Mouse (Mus musculus): ENCODE data around the gene Palld. TPM values are rescaled to one million over a fixed set of nuclear protein-coding genes. Genes with fewer than 3 reads are reported as not detected.

Palld gene
- total and polyA plus RNA-seq, 3 experiments = 0.33 TPM; not detected in 2

- no peaks in the 10 kb centered on the region for H3K36me3 ChIP-seq (replicated peaks)
- H3K9me3 ChIP-seq (replicated peaks) = no peaks in the 10 kb centered on the region
- TF ChIP-seq TAL1 (conservative IDR thresholded peaks at IDR 0.05; ENCODE audit: low read depth, low read length) (no peak), POLR2AphosphoS5 (IDR thresholded peaks at IDR 0.05; ENCODE audit: insufficient replicate concordance, low read depth, low read length) (no peak), GATA2 (IDR thresholded peaks at IDR 0.05; ENCODE audit: borderline replicate concordance, low read depth, low read length) (no peak), CTCF (IDR thresholded peaks at IDR 0.05; ENCODE audit: low read depth, low read length) (no peak), GATA1 (IDR thresholded peaks at IDR 0.05; ENCODE audit: borderline replicate concordance, low read length) (no peak)
- H3K4me3 ChIP-seq (ENCODE audit: low read depth, low read length) = no peak overlapping the region
- ATAC-seq (ENCODE audit: extremely low read depth, insufficient number of reproducible peaks, low FRiP score, poor library complexity, severe bottlenecking) = no peak
- H3K4me1 ChIP-seq (ENCODE audit: insufficient read depth, low read depth, low read length) = no peaks in the 10 kb centered on the region
- DNase-seq (ENCODE audit: low spot score) = no peak
- no peaks in the 10 kb centered on the region; the same call in 1 of the 2 replicates for H3K27me3 ChIP-seq (ENCODE audit: insufficient read depth, low read length)
These were observed 6.1 kb upstream of the Palld start for GRCm38 (mm10) chr8:61908303-61909215.

- ATAC-seq (ENCODE audit: extremely low read depth, insufficient number of reproducible peaks, low FRiP score, poor library complexity, severe bottlenecking) = no peak
- Histone ChIP-seq H3K9me3 (replicated peaks) (no peaks in the 10 kb centered on the region), H3K27me3 (ENCODE audit: insufficient read depth, low read length) (no peaks in the 10 kb centered on the region), H3K4me3 (ENCODE audit: low read depth, low read length) (no peak overlapping the region), H3K36me3 (replicated peaks) (no peaks in the 10 kb centered on the region), H3K4me1 (ENCODE audit: insufficient read depth, low read depth, low read length) (no peaks in the 10 kb centered on the region)
- DNase-seq (ENCODE audit: low spot score) = no peak
- no peak for TF ChIP-seq GATA2 (IDR thresholded peaks at IDR 0.05; ENCODE audit: borderline replicate concordance, low read depth, low read length)
- no peak for TF ChIP-seq GATA1 (IDR thresholded peaks at IDR 0.05; ENCODE audit: borderline replicate concordance, low read length)
- no peak for TF ChIP-seq POLR2AphosphoS5 (IDR thresholded peaks at IDR 0.05; ENCODE audit: insufficient replicate concordance, low read depth, low read length)
- no peak for TF ChIP-seq TAL1 (conservative IDR thresholded peaks at IDR 0.05; ENCODE audit: low read depth, low read length)
- TF ChIP-seq CTCF (IDR thresholded peaks at IDR 0.05; ENCODE audit: low read depth, low read length) = no peak
These were observed 1.3 kb downstream of the Palld start for GRCm38 (mm10) chr8:61901028-61901717.

- no peak for TF ChIP-seq CTCF (IDR thresholded peaks at IDR 0.05; ENCODE audit: low read depth, low read length)
- TF ChIP-seq TAL1 (conservative IDR thresholded peaks at IDR 0.05; ENCODE audit: low read depth, low read length) = no peak
- no peak for TF ChIP-seq POLR2AphosphoS5 (IDR thresholded peaks at IDR 0.05; ENCODE audit: insufficient replicate concordance, low read depth, low read length)
- TF ChIP-seq GATA1 (IDR thresholded peaks at IDR 0.05; ENCODE audit: borderline replicate concordance, low read length) = no peak
- no peak for TF ChIP-seq GATA2 (IDR thresholded peaks at IDR 0.05; ENCODE audit: borderline replicate concordance, low read depth, low read length)
- Histone ChIP-seq H3K9me3 (replicated peaks) (no peaks in the 10 kb centered on the region), H3K36me3 (replicated peaks) (no peaks in the 10 kb centered on the region), H3K4me3 (ENCODE audit: low read depth, low read length) (no peak overlapping the region), H3K27me3 (ENCODE audit: insufficient read depth, low read length) (no peaks in the 10 kb centered on the region), H3K4me1 (ENCODE audit: insufficient read depth, low read depth, low read length) (no peaks in the 10 kb centered on the region)
- ATAC-seq (ENCODE audit: extremely low read depth, insufficient number of reproducible peaks, low FRiP score, poor library complexity, severe bottlenecking) = no peak
- DNase-seq (ENCODE audit: low spot score) = no peak
These were observed 5.1 kb downstream of the Palld start for GRCm38 (mm10) chr8:61897402-61897801.

- no peaks in the 10 kb centered on the region for H3K27me3 ChIP-seq (ENCODE audit: insufficient read depth, low read length)
- no peaks in the 10 kb centered on the region for H3K9me3 ChIP-seq (replicated peaks)
- no peaks in the 10 kb centered on the region for H3K36me3 ChIP-seq (replicated peaks)
- H3K4me3 ChIP-seq (ENCODE audit: low read depth, low read length) = no peak overlapping the region
- H3K4me1 ChIP-seq (ENCODE audit: insufficient read depth, low read depth, low read length) = no peaks in the 10 kb centered on the region
- ATAC-seq (ENCODE audit: extremely low read depth, insufficient number of reproducible peaks, low FRiP score, poor library complexity, severe bottlenecking) = no peak
- DNase-seq (ENCODE audit: low spot score) = no peak
- TF ChIP-seq POLR2AphosphoS5 (IDR thresholded peaks at IDR 0.05; ENCODE audit: insufficient replicate concordance, low read depth, low read length) = no peak
These were observed 5.7 kb downstream of the Palld start for GRCm38 (mm10) chr8:61896742-61897141.

- H3K36me3 ChIP-seq (replicated peaks) = no peaks in the 10 kb centered on the region
- H3K27me3 ChIP-seq (ENCODE audit: insufficient read depth, low read length) = no peaks in the 10 kb centered on the region
- TF ChIP-seq POLR2AphosphoS5 (IDR thresholded peaks at IDR 0.05; ENCODE audit: insufficient replicate concordance, low read depth, low read length) (no peak), GATA1 (IDR thresholded peaks at IDR 0.05; ENCODE audit: borderline replicate concordance, low read length) (no peak), GATA2 (IDR thresholded peaks at IDR 0.05; ENCODE audit: borderline replicate concordance, low read depth, low read length) (no peak), TAL1 (conservative IDR thresholded peaks at IDR 0.05; ENCODE audit: low read depth, low read length) (no peak), CTCF (IDR thresholded peaks at IDR 0.05; ENCODE audit: low read depth, low read length) (no peak)
- no peaks in the 10 kb centered on the region for H3K4me1 ChIP-seq (ENCODE audit: insufficient read depth, low read depth, low read length)
- ATAC-seq (ENCODE audit: extremely low read depth, insufficient number of reproducible peaks, low FRiP score, poor library complexity, severe bottlenecking) (no peak), DNase-seq (ENCODE audit: low spot score) (no peak)
- no peak overlapping the region for H3K4me3 ChIP-seq (ENCODE audit: low read depth, low read length)
- H3K9me3 ChIP-seq (replicated peaks) = no peaks in the 10 kb centered on the region
These were observed 8.4 kb downstream of the Palld start for GRCm38 (mm10) chr8:61894062-61894461.

- Histone ChIP-seq H3K36me3 (replicated peaks) (no peaks in the 10 kb centered on the region), H3K9me3 (replicated peaks) (no peaks in the 10 kb centered on the region), H3K4me1 (ENCODE audit: insufficient read depth, low read depth, low read length) (no peaks in the 10 kb centered on the region), H3K27me3 (ENCODE audit: insufficient read depth, low read length) (no peaks in the 10 kb centered on the region; the same call in 1 of the 2 replicates), H3K4me3 (ENCODE audit: low read depth, low read length) (no peak overlapping the region)
- DNase-seq (ENCODE audit: low spot score) = no peak
- TF ChIP-seq GATA2 (IDR thresholded peaks at IDR 0.05; ENCODE audit: borderline replicate concordance, low read depth, low read length) = no peak
- TF ChIP-seq CTCF (IDR thresholded peaks at IDR 0.05; ENCODE audit: low read depth, low read length) = no peak
- no peak for TF ChIP-seq POLR2AphosphoS5 (IDR thresholded peaks at IDR 0.05; ENCODE audit: insufficient replicate concordance, low read depth, low read length)
- TF ChIP-seq GATA1 (IDR thresholded peaks at IDR 0.05; ENCODE audit: borderline replicate concordance, low read length) = no peak
- no peak for ATAC-seq (ENCODE audit: extremely low read depth, insufficient number of reproducible peaks, low FRiP score, poor library complexity, severe bottlenecking)
These were observed 24.9 kb downstream of the Palld start for GRCm38 (mm10) chr8:61877607-61878006.
